Mouse (Mus musculus) ES-E14 (cell line): ENCODE measurements around the gene Ckm.

Source experiments
- CHD2 ChIP-seq: IDR thresholded peaks from 2 replicates; pipeline ENCODE4 v1.6.1; 2014; ENCODE audit warnings: mild to moderate bottlenecking, low read depth, low read length, inconsistent platforms
- HCFC1 ChIP-seq: IDR thresholded peaks from 2 replicates; pipeline ENCODE4 v1.6.1; 2012; ENCODE audit warnings: low read length, inconsistent platforms, borderline replicate concordance; ENCODE audit not compliant: insufficient read depth
- MAFK ChIP-seq: IDR thresholded peaks from 2 replicates; pipeline ENCODE4 v1.6.1; 2014; ENCODE audit warnings: mild to moderate bottlenecking, low read depth, low read length, inconsistent platforms; ENCODE audit not compliant: insufficient read depth
- ZC3H11A ChIP-seq: IDR thresholded peaks from 2 replicates; pipeline ENCODE4 v1.6.1; 2012; ENCODE audit warnings: low read depth, mild to moderate bottlenecking, inconsistent platforms, low read length, borderline replicate concordance
- ZNF384 ChIP-seq: IDR thresholded peaks from 2 replicates; pipeline ENCODE4 v1.6.1; 2012; ENCODE audit warnings: low read depth, low read length, inconsistent platforms

DNA sequence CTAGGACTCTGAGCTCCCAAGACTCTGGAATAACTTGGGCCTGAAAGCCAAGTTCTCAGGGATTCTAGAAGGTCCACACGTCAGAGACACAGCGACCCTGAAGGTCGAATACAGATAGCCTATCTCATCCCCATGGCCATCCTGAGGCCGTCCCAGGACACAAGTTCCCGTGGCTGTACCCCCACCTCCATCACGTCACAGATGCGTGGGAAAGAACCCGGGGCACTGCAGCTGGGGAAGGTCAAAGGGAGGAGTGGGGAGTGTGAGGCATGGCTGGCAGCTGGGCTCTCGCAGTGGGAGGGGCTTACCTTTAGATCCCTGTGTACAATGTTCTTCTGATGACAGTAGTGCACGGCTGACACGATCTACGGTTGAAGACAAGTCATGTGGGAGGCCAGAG is 40.2 kb downstream of the Ckm start:
- TF ChIP-seq HCFC1 (no peak), CHD2 (no peak), ZC3H11A (no peak), MAFK (no peak), ZNF384 (no peak)
